Mouse (Mus musculus) hindbrain, embryonic 10.5 days (tissue): ENCODE measurements around the gene Larp1. TPM values are rescaled to one million over a fixed set of nuclear protein-coding genes. Genes with fewer than 3 reads are reported as not detected.

Experiments used
- DNase-seq: peaks from one replicate; pipeline ENCODE4 v3.0.0-alpha.2; 2017; ENCODE audit warnings: low spot score
- H3K27ac ChIP-seq: fragments of 300-500 bp; sonication (generic); 2 replicates; pipeline ENCODE4 v1.5.1; 2016; ENCODE audit warnings: mild to moderate bottlenecking, moderate library complexity
- H3K27me3 ChIP-seq: fragments of 300-500 bp; sonication (generic); 2 replicates; pipeline ENCODE4 v1.6.1; 2016; ENCODE audit warnings: mild to moderate bottlenecking; ENCODE audit not compliant: poor library complexity, insufficient read depth, severe bottlenecking
- H3K36me3 ChIP-seq: fragments of 300-500 bp; sonication (generic); 2 replicates; pipeline ENCODE4 v1.6.1; 2016; ENCODE audit warnings: mild to moderate bottlenecking, moderate library complexity
- H3K4me1 ChIP-seq: fragments of 300-500 bp; sonication (generic); replicated peaks from 2 replicates; pipeline ENCODE4 v1.6.1; 2016; ENCODE audit warnings: mild to moderate bottlenecking
- H3K4me3 ChIP-seq: fragments of 300-500 bp; sonication (generic); 2 replicates; pipeline ENCODE4 v1.5.1; 2016; ENCODE audit warnings: mild to moderate bottlenecking, moderate library complexity
- H3K9me3 ChIP-seq: fragments of 300-500 bp; sonication (generic); 2 replicates; pipeline ENCODE4 v1.6.1; 2016; ENCODE audit warnings: mild to moderate bottlenecking, moderate library complexity
- WGBS: fragments of 180-500 bp; shearing (Covaris S2); methylation state at CpG from one replicate; pipeline ENCODE4 v1.1.7; 2016; 5-methylcytosine and 5-hydroxymethylcytosine counted together
- polyA plus RNA-seq: library from polyadenylated mRNA; unstranded; fragments of >200 nt; fragmentation: Nextera tagmentation; extraction: Ambion mirVana; gene quantifications from 2 replicates; pipeline ENCODE4 v1.2.1, GENCODE M21; 2016

The Larp1 gene
- polyA plus RNA-seq, 1 experiment from 2014 or later, result 14.0 TPM

GRCm38 (mm10) chr11:58021095-58021494, 12.2 kb downstream of the Larp1 start:
- no peak overlapping the region for H3K27ac ChIP-seq
- H3K9me3 ChIP-seq, result no peaks in the 10 kb centered on the region
- no peak overlapping the region for H3K4me3 ChIP-seq
- 71% methylated on average over 1 of the region's 1 CpGs for WGBS
- no peaks in the 10 kb centered on the region for H3K27me3 ChIP-seq
- DNase-seq, result no peak
- H3K4me1 ChIP-seq, result peaks cover 42% of the 10 kb centered on the region
- peaks cover 3% of the 10 kb centered on the region; the same call in 1 of the 2 replicates for H3K36me3 ChIP-seq

- no peak for DNase-seq
- WGBS, result 61% methylated on average over 2 of the region's 2 CpGs
These were observed 12.8 kb downstream of the Larp1 start for GRCm38 (mm10) chr11:58021618-58022017.

GRCm38 (mm10) chr11:58024271-58024670, 15.4 kb downstream of the Larp1 start:
- Histone ChIP-seq H3K27ac (no peak overlapping the region), H3K27me3 (no peaks in the 10 kb centered on the region), H3K4me1 (peaks cover 30% of the 10 kb centered on the region), H3K36me3 (peaks cover 9% of the 10 kb centered on the region; the same call in 1 of the 2 replicates), H3K9me3 (no peaks in the 10 kb centered on the region), H3K4me3 (no peak overlapping the region)
- WGBS, result 75% methylated on average over 1 of the region's 1 CpGs
- DNase-seq, result no peak

More at GRCm38 (mm10) chr11:58021618-58022017, 12.8 kb downstream of the Larp1 start:
- Histone ChIP-seq H3K36me3 (peaks cover 3% of the 10 kb centered on the region; the same call in 1 of the 2 replicates), H3K4me1 (peaks cover 37% of the 10 kb centered on the region), H3K27ac (no peak overlapping the region; the same call in 1 of the 2 replicates), H3K4me3 (no peak overlapping the region), H3K9me3 (no peaks in the 10 kb centered on the region), H3K27me3 (no peaks in the 10 kb centered on the region)

- WGBS, result 92% methylated on average over 2 of the region's 2 CpGs
- H3K9me3 ChIP-seq, result no peaks in the 10 kb centered on the region
- no peak overlapping the region for H3K4me3 ChIP-seq
- H3K27ac ChIP-seq, result no peak overlapping the region
- no peak for DNase-seq
- peaks cover 9% of the 10 kb centered on the region; the same call in 1 of the 2 replicates for H3K36me3 ChIP-seq
- no peaks in the 10 kb centered on the region for H3K27me3 ChIP-seq
- H3K4me1 ChIP-seq, result peaks cover 30% of the 10 kb centered on the region
These were observed 15.8 kb downstream of the Larp1 start for GRCm38 (mm10) chr11:58024671-58025070.

DNA sequence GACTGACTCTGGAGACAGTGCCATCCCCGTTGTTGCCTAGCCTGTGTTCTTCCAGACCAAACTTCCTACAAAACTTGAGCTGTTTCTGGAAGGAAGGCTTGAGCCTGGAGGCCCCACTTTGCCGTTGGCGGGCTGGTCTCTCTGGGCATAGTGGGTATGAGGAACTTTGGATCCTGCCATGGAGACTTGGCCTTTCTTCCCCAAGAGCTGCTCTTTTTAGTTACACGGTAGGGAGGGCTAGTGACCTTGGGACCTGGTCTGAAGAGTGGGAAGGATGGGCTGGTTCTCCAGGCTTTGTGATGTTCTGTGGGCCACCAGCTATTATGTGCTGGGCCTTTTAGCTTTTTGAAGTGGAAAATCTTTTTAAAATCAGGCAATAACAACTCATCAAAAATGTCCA, 17.0 kb downstream of the Larp1 start:
- Histone ChIP-seq H3K4me3 (no peak overlapping the region), H3K36me3 (0 out of 2 replicates have a peak, but pooled peaks cover 5% of the 10 kb centered on the region), H3K27ac (no peak overlapping the region), H3K4me1 (peaks cover 27% of the 10 kb centered on the region), H3K27me3 (no peaks in the 10 kb centered on the region), H3K9me3 (no peaks in the 10 kb centered on the region)
- 84% methylated on average over 4 of the region's 4 CpGs for WGBS
- DNase-seq, result no peak

DNA sequence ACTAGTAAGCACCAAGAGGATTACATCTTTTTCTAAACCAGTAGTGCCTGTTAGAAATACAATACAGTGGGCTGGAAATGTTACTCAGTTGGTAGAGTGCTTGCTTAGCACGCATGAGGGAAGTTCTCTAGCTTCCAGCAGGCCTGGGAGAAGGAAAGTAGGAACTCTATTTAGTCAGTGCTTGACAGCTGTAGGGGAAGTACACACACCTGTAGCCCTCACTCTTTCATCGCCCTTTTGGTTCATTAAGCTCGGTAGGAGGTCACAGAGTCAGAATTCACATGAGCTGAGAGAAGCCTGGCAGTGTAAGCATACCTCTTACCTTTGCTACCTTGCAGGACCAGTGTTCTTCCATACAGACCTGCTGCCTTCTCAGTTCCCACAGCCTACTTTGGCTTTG, 17.5 kb downstream of the Larp1 start:
- H3K27ac ChIP-seq, result no peak overlapping the region
- H3K9me3 ChIP-seq, result no peaks in the 10 kb centered on the region
- WGBS, result 59% methylated on average over 3 of the region's 3 CpGs
- peaks cover 30% of the 10 kb centered on the region for H3K4me1 ChIP-seq
- DNase-seq, result no peak
- H3K36me3 ChIP-seq, result 0 out of 2 replicates have a peak, but pooled peaks cover 5% of the 10 kb centered on the region
- H3K27me3 ChIP-seq, result no peaks in the 10 kb centered on the region
- no peak overlapping the region for H3K4me3 ChIP-seq

- Histone ChIP-seq H3K27me3 (no peaks in the 10 kb centered on the region), H3K4me1 (peaks cover 32% of the 10 kb centered on the region), H3K27ac (no peak overlapping the region), H3K36me3 (0 out of 2 replicates have a peak, but pooled peaks cover 5% of the 10 kb centered on the region), H3K4me3 (no peak overlapping the region), H3K9me3 (no peaks in the 10 kb centered on the region)
- no peak for DNase-seq
- 71% methylated on average over 1 of the region's 1 CpGs for WGBS
These were observed 18.0 kb downstream of the Larp1 start for GRCm38 (mm10) chr11:58026860-58027259.

DNA sequence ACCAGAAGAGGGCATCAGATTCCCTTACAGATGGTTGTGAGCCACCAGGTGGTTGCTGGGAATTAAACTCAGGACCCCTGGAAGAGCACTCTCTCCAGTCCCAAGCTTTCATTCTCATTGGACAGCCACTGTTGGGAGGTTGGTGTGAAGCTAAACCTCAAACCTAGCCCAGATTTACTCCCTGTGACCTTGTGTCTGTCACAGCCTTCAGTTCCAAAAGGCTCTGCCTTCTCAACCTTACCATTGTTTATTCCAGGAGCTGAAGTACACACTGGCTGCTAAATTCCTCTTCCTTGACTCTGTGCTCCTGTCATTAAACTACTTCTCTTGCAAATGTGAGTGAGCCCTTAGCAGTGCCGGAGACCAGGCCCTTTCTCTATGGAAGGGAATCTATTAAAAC, 20.1 kb downstream of the Larp1 start:
- H3K27ac ChIP-seq, result no peak overlapping the region
- WGBS, result 95% methylated on average over 1 of the region's 1 CpGs
- H3K4me3 ChIP-seq, result no peak overlapping the region
- H3K4me1 ChIP-seq, result peaks cover 36% of the 10 kb centered on the region
- DNase-seq, result no peak
- H3K9me3 ChIP-seq, result no peaks in the 10 kb centered on the region
- 0 out of 2 replicates have a peak, but pooled peaks cover 5% of the 10 kb centered on the region for H3K36me3 ChIP-seq
- H3K27me3 ChIP-seq, result no peaks in the 10 kb centered on the region

DNA sequence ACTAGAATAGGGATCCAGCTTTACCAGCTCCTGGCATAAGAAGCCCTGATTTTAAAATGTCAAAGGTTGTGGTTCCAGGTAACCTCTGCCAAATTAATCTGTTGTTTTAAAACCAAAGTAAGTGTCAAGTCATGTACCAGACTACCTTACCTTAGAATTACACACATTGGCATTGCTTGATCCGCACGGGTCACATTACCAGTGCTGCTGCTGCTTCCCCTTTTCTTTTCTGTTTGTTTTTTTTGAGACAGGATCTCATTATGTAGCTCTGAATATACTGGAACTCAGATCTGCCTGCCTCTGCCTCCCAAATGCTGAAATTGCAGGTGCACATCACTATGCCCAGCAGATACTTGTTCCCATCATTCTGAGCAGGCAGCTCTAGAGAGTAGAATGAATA, 21.0 kb downstream of the Larp1 start:
- Histone ChIP-seq H3K9me3 (no peaks in the 10 kb centered on the region), H3K27me3 (no peaks in the 10 kb centered on the region), H3K27ac (no peak overlapping the region), H3K36me3 (0 out of 2 replicates have a peak, but pooled peaks cover 5% of the 10 kb centered on the region), H3K4me3 (no peak overlapping the region), H3K4me1 (peaks cover 31% of the 10 kb centered on the region)
- 89% methylated on average over 2 of the region's 2 CpGs for WGBS
- DNase-seq, result no peak

DNA sequence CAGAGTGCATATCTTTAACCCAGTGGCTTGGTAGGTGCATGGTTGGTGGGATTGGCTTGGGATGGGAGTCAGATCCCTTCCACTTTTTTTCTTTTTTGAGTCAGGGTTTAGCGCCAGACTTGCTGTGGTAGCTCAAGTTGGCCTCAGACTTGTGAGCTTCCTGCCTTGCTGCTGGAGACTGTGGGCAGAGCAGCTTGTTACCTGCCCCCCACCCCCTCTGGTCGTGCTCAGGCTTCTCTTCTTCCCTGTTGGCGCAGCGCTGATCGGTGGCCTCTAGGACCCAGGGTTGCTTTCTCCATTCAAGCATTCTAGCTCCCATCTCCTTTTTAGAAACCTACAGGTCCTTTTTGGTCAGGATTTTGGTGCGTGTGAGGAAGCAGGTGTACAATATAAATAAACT, 22.3 kb downstream of the Larp1 start:
- H3K27ac ChIP-seq, result no peak overlapping the region
- H3K9me3 ChIP-seq, result no peaks in the 10 kb centered on the region
- H3K4me1 ChIP-seq, result peaks cover 26% of the 10 kb centered on the region
- H3K36me3 ChIP-seq, result 0 out of 2 replicates have a peak, but pooled peaks cover 5% of the 10 kb centered on the region
- DNase-seq, result no peak
- H3K4me3 ChIP-seq, result no peak overlapping the region
- no peaks in the 10 kb centered on the region for H3K27me3 ChIP-seq
- 79% methylated on average over 6 of the region's 6 CpGs for WGBS

DNA sequence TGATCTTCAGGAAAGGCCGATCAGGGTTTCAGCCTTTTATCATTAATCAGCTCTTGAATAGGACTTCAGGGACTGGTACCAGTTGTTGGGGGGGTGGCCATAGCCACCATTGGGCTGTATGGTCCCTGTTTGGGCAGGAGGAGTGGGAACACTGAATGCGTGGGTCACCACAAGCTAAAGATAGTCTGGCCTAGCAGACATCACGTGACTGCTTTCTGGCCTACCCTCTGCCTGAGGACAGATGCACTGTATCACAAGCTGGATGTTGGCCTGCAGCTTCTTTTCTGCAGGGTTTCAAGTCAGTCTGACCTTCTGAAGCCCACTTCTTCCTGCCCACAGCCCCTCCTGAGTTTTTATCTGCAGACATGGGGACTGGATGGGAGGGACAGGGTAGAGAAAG, 24.8 kb downstream of the Larp1 start:
- Histone ChIP-seq H3K27ac (no peak overlapping the region), H3K4me1 (peaks cover 23% of the 10 kb centered on the region), H3K9me3 (no peaks in the 10 kb centered on the region), H3K4me3 (no peak overlapping the region), H3K27me3 (no peaks in the 10 kb centered on the region), H3K36me3 (no peaks in the 10 kb centered on the region)
- 88% methylated on average over 3 of the region's 3 CpGs for WGBS
- DNase-seq, result no peak

DNA sequence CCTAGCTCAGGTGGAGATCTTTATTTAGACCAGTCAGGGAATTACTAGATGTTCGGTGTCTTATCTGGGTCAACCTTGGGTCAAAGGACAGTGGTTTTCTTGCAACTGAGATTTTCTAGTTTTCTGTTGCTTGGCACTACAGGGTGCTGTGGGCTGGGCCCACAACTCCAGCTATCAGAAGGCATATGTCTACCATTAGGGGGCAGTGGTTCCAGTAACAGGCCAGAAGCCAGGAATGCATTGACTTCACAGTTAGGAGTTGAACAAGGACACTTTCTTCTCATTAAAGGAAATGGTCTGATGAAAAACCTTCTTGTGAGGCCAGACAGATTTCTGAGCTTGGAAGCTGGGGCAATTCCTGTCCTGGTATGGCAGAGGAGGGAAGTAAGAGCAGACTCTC, 30.2 kb downstream of the Larp1 start:
- WGBS, result 83% methylated on average over 1 of the region's 1 CpGs

GRCm38 (mm10) chr11:58042861-58043431, 34.1 kb downstream of the Larp1 start:
- H3K4me3 ChIP-seq, result no peak overlapping the region
- no peaks in the 10 kb centered on the region for H3K9me3 ChIP-seq
- H3K36me3 ChIP-seq, result peaks cover 53% of the 10 kb centered on the region
- H3K4me1 ChIP-seq, result 0 out of 2 replicates have a peak, but pooled peaks cover 3% of the 10 kb centered on the region
- H3K27me3 ChIP-seq, result no peaks in the 10 kb centered on the region
- 96% methylated on average over 5 of the region's 5 CpGs for WGBS
- DNase-seq, result no peak
- no peak overlapping the region for H3K27ac ChIP-seq

More for the DNA sequence above, 30.2 kb downstream of the Larp1 start:
- Histone ChIP-seq H3K36me3 (peaks cover 29% of the 10 kb centered on the region), H3K9me3 (no peaks in the 10 kb centered on the region), H3K4me1 (0 out of 2 replicates have a peak, but pooled peaks cover 7% of the 10 kb centered on the region), H3K27ac (no peak overlapping the region), H3K27me3 (no peaks in the 10 kb centered on the region), H3K4me3 (no peak overlapping the region)
- no peak for DNase-seq
